Mouse (Mus musculus): ENCODE measurements around the gene 2010111I01Rik.

DNA sequence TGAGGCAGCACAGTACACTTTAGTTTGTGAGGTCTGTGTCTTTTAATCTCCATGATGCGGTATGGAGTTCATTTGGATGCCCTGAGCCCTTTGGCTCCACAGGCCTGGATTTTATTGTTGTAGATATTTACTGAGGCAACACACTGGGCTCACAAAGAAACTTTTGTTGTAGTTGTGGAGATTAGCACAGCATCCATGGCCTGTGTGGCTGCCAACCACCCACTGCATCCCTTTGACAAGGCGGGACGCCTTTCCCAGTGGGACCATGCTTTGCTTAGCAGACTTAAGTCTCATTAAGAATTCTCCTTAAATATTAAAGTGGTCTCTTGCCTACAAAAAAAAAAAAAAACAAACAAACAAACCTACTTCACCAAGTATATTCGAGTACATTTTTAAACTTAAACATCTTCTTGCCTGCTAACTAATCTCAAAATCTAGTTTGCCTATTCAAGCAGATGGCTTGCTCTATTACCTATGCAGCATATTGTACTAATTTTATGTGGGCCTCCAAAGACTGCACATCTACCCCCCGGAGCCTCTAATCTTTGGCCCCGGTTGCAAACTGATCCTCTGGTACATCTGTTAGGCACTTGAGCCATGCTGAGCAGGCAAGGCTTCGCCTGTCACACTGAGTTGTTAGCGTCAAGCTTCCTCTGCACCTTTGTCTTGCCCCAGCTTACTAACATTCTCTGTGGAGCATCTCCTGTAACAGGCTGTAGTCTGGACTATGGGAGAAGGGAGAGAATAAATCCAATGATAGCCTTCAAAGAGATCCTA, 239.0 kb downstream of the 2010111I01Rik start:
- TF ChIP-seq CTCF (IDR thresholded peaks at IDR 0.05; ENCODE audit: low read depth, low read length) (no peak), POLR2A (IDR thresholded peaks at IDR 0.05; ENCODE audit: insufficient read depth, low read length) (no peak), EP300 (IDR thresholded peaks at IDR 0.05; ENCODE audit: insufficient read depth, low read depth, low read length) (no peak)
